Mouse (Mus musculus): ENCODE results near the gene Uqcc1. TPM values are rescaled to one million over a fixed set of nuclear protein-coding genes. Genes with fewer than 3 reads are reported as not detected.

Uqcc1 gene
- total RNA-seq, 2 experiments from 2014 or later, result 122 to 139 TPM

GRCm38 (mm10) chr2:155818596-155819391 lies 111.3 kb downstream of the Uqcc1 start:
- DNase-seq (ENCODE audit: low spot score in 2 of 2), result peak; percentile 93 to 96

GRCm38 (mm10) chr2:155817301-155818245 lies 112.5 kb downstream of the Uqcc1 start:
- DNase-seq (ENCODE audit: low spot score in 2 of 2), result peak in 1 of 2 experiments; percentile 60

- no peak for DNase-seq (ENCODE audit: low spot score in 2 of 2)
Observed at GRCm38 (mm10) chr2:155816179-155816578, 113.9 kb downstream of the Uqcc1 start.

GRCm38 (mm10) chr2:155814829-155815228 lies 115.3 kb downstream of the Uqcc1 start:
- DNase-seq (ENCODE audit: low spot score in 2 of 2), result no peak

GRCm38 (mm10) chr2:155812637-155813036 lies 117.5 kb downstream of the Uqcc1 start:
- no peak for DNase-seq (ENCODE audit: low spot score in 2 of 2)

- peak; percentile 84 for DNase-seq (ENCODE audit: low spot score in 2 of 2)
Observed at GRCm38 (mm10) chr2:155811821-155812396, 118.2 kb downstream of the Uqcc1 start.

- DNase-seq (ENCODE audit: low spot score in 2 of 2), result peak in 1 of 2 experiments; percentile 42
Observed at GRCm38 (mm10) chr2:155809620-155810019, 120.5 kb downstream of the Uqcc1 start.

GRCm38 (mm10) chr2:155807408-155807807 lies 122.7 kb downstream of the Uqcc1 start:
- no peak for DNase-seq (ENCODE audit: low spot score in 2 of 2)

GRCm38 (mm10) chr2:155806548-155806947 lies 123.6 kb downstream of the Uqcc1 start:
- peak in 1 of 2 experiments; percentile 57 for DNase-seq (ENCODE audit: low spot score in 2 of 2)

- no peak for DNase-seq (ENCODE audit: low spot score in 2 of 2)
Observed at GRCm38 (mm10) chr2:155805925-155806255, 124.2 kb downstream of the Uqcc1 start.

GRCm38 (mm10) chr2:155805231-155805924 lies 124.7 kb downstream of the Uqcc1 start:
- peak; percentile 66 to 73 for DNase-seq (ENCODE audit: low spot score in 2 of 2)

- DNase-seq (ENCODE audit: low spot score in 2 of 2), result no peak
Observed at GRCm38 (mm10) chr2:155804053-155804452, 126.1 kb downstream of the Uqcc1 start.

- no peak for DNase-seq (ENCODE audit: low spot score in 2 of 2)
Observed at GRCm38 (mm10) chr2:155802761-155803160, 127.3 kb downstream of the Uqcc1 start.

GRCm38 (mm10) chr2:155798613-155799012 lies 131.5 kb downstream of the Uqcc1 start:
- no peak for DNase-seq (ENCODE audit: low spot score in 2 of 2)

Other genes starting within 250 kb of the Uqcc1 start
- gene Trpc4ap, start 237.9 kb downstream of the Uqcc1 start, total RNA-seq (2021), result 100 to 1,000 TPM; 123 to 144 TPM
- 10 to 100 TPM; 36.9 to 46.2 TPM for gene Edem2, start 200.8 kb downstream of the Uqcc1 start, total RNA-seq (2021)
- gene Gm17581, start 194.4 kb downstream of the Uqcc1 start, total RNA-seq (2021), result not detected
- 100 to 1,000 TPM in 1 of 2 experiments, 10 to 100 TPM in 1; 44.9 to 104 TPM for gene Procr, start 179.2 kb downstream of the Uqcc1 start, total RNA-seq (2021)
- 1 to 10 TPM; 1.2 to 2.3 TPM for gene Mmp24, start 155.0 kb downstream of the Uqcc1 start, total RNA-seq (2021)
- 100 to 1,000 TPM; 171 to 240 TPM for gene BC029722, start 110.9 kb downstream of the Uqcc1 start, total RNA-seq (2021)
- gene Eif6, start 103.4 kb downstream of the Uqcc1 start, total RNA-seq (2021), result 100 to 1,000 TPM; 131 to 138 TPM
- not detected for gene Fam83c, start 95.5 kb downstream of the Uqcc1 start, total RNA-seq (2021)
- gene Gm15557, start 10.4 kb upstream of the Uqcc1 start, total RNA-seq (2021), result not detected
- under 1 TPM in 1 of 2 experiments, not detected in 1; 0.38 TPM for gene Gdf5, start 15.1 kb upstream of the Uqcc1 start, total RNA-seq (2021)
- 10 to 100 TPM in 1 of 2 experiments, 1 to 10 TPM in 1; 9.9 to 10.7 TPM for gene Cep250, start 26.1 kb upstream of the Uqcc1 start, total RNA-seq (2021)
- 1 to 10 TPM; 1.2 to 2.0 TPM for gene 6430550D23Rik, start 77.7 kb upstream of the Uqcc1 start, total RNA-seq (2021)
- gene Ergic3, start 77.7 kb upstream of the Uqcc1 start, total RNA-seq (2021), result 100 to 1,000 TPM; 215 to 227 TPM
- gene Fer1l4, start 122.6 kb upstream of the Uqcc1 start, total RNA-seq (2021), result not detected
- gene Spag4, start 134.9 kb upstream of the Uqcc1 start, total RNA-seq (2021), result 1 to 10 TPM; 4.2 to 9.3 TPM
- gene Cpne1, start 181.7 kb upstream of the Uqcc1 start, total RNA-seq (2021), result 10 to 100 TPM; 36.1 to 37.2 TPM
- gene Rbm12, start 181.7 kb upstream of the Uqcc1 start, total RNA-seq (2021), result 10 to 100 TPM; 22.1 to 29.7 TPM
- 10 to 100 TPM; 25.4 to 28.6 TPM for gene Gm28036, start 196.8 kb upstream of the Uqcc1 start, total RNA-seq (2021)
- gene Romo1, start 213.7 kb upstream of the Uqcc1 start, total RNA-seq (2021), result 100 to 1,000 TPM; 346 to 350 TPM
- 10 to 100 TPM; 80.4 to 90.4 TPM for gene Nfs1, start 213.9 kb upstream of the Uqcc1 start, total RNA-seq (2021)
- gene Rbm39, start 249.9 kb upstream of the Uqcc1 start, total RNA-seq (2021), result 100 to 1,000 TPM; 283 to 382 TPM

Data from adrenal gland, adult 18-20 months (tissue).